Mouse (Mus musculus) heart, embryonic 11.5 days (tissue): ENCODE results near the gene 4933406M09Rik. TPM values are rescaled to one million over a fixed set of nuclear protein-coding genes. Genes with fewer than 3 reads are reported as not detected.

Experiments used
- ATAC-seq: fragments of 200-750 bp; cut with Nextera tagmentation; replicated peaks from 2 replicates; pipeline ENCODE4 v1.8.0; 2017; ENCODE audit warnings: moderate library complexity; ENCODE audit not compliant: insufficient number of reproducible peaks, low FRiP score, low TSS enrichment
- H3K27ac ChIP-seq: fragments of 300-500 bp; sonication (generic); 2 replicates; pipeline ENCODE4 v1.5.1; 2014; ENCODE audit warnings: mild to moderate bottlenecking, low read depth, low read length
- H3K27me3 ChIP-seq: fragments of 300-500 bp; sonication (generic); 2 replicates; pipeline ENCODE4 v1.6.1; 2014; ENCODE audit warnings: mild to moderate bottlenecking, low read length, mixed read lengths; ENCODE audit not compliant: control insufficient read depth, insufficient read depth
- H3K36me3 ChIP-seq: fragments of 300-500 bp; sonication (generic); 2 replicates; pipeline ENCODE4 v1.6.1; 2014; ENCODE audit warnings: mild to moderate bottlenecking, low read length, moderate library complexity, mixed read lengths; ENCODE audit not compliant: control insufficient read depth, insufficient read depth
- H3K4me1 ChIP-seq: fragments of 300-500 bp; sonication (generic); 2 replicates; pipeline ENCODE4 v1.6.1; 2014; ENCODE audit warnings: low read length; ENCODE audit not compliant: control insufficient read depth, insufficient read depth
- H3K4me2 ChIP-seq: fragments of 300-500 bp; sonication (generic); 2 replicates; pipeline ENCODE4 v1.6.1; 2014; ENCODE audit warnings: mild to moderate bottlenecking, moderate library complexity
- H3K4me3 ChIP-seq: fragments of 300-500 bp; sonication (generic); 2 replicates; pipeline ENCODE4 v1.5.1; 2014; ENCODE audit warnings: low read depth, low read length
- H3K9ac ChIP-seq: fragments of 300-500 bp; sonication (generic); 2 replicates; pipeline ENCODE4 v1.6.1; 2014; ENCODE audit warnings: mild to moderate bottlenecking, low read depth, low read length, moderate library complexity
- H3K9me3 ChIP-seq: fragments of 300-500 bp; sonication (generic); replicated peaks from 2 replicates; pipeline ENCODE4 v1.6.1; 2016; ENCODE audit warnings: low read length; ENCODE audit not compliant: control insufficient read depth
- WGBS: fragments of 180-500 bp; shearing (Covaris S2); extraction: QIAGEN DNeasy Blood & Tissue Kit; methylation state at CpG from one replicate; pipeline ENCODE4 v1.1.7; 2014; ENCODE audit not compliant: insufficient replicate concordance; 5-methylcytosine and 5-hydroxymethylcytosine counted together
- polyA plus RNA-seq: library from polyadenylated mRNA; unstranded; fragments of >200 nt; fragmentation: Nextera tagmentation; extraction: Ambion mirVana; gene quantifications from 2 replicates; pipeline ENCODE4 v1.2.1, GENCODE M21; 2014

Gene 4933406M09Rik
- polyA plus RNA-seq, 1 experiment from 2014 or later: not detected

- WGBS: under 1% methylated on average over 51 of the region's 54 CpGs
- Histone ChIP-seq H3K4me1 (peaks cover 33% of the 10 kb centered on the region), H3K27ac (peak overlapping the region; percentile 46; the same call in 1 of the 2 replicates), H3K27me3 (no peaks in the 10 kb centered on the region), H3K4me3 (peak overlapping the region; percentile 66), H3K9ac (peak overlapping the region; percentile 76), H3K36me3 (peaks cover 8% of the 10 kb centered on the region), H3K4me2 (peak overlapping the region; percentile 95), H3K9me3 (no peaks in the 10 kb centered on the region)
- ATAC-seq: peak; percentile 96
These were observed 41.5 kb upstream of the 4933406M09Rik start for GRCm38 (mm10) chr1:134344005-134344950.

- 73% methylated on average over 4 of the region's 4 CpGs for WGBS
- Histone ChIP-seq H3K27me3 (no peaks in the 10 kb centered on the region), H3K9me3 (no peaks in the 10 kb centered on the region), H3K27ac (no peak overlapping the region), H3K4me2 (peak overlapping the region; percentile 95), H3K36me3 (peaks cover 11% of the 10 kb centered on the region), H3K4me3 (no peak overlapping the region), H3K4me1 (peaks cover 29% of the 10 kb centered on the region), H3K9ac (no peak overlapping the region)
- no peak for ATAC-seq
These were observed 40.7 kb upstream of the 4933406M09Rik start for GRCm38 (mm10) chr1:134345075-134345474.

DNA sequence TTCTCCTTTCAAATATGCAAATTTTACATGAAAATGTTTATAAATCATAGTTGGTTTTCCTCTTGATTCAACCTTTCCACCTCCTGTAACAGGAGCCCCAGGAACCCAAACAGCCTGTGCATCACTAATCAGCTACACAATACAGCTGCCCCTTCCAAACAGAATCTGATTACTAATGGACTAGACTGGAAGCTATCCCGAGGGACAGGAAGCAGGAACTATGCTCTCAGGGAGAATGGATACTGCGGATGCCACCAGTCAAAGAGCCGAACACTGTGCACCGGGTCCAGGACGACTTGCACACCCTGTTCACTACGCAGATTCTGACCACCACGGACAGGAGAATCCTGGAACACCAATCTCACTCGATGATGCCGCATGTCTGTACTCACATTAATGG lies 37.9 kb upstream of the 4933406M09Rik start:
- Histone ChIP-seq H3K4me3 (no peak overlapping the region), H3K36me3 (peaks cover 22% of the 10 kb centered on the region), H3K9ac (no peak overlapping the region), H3K4me2 (no peak overlapping the region), H3K27ac (no peak overlapping the region), H3K4me1 (peaks cover 18% of the 10 kb centered on the region), H3K27me3 (no peaks in the 10 kb centered on the region), H3K9me3 (no peaks in the 10 kb centered on the region)
- WGBS: 79% methylated on average over 9 of the region's 9 CpGs
- no peak for ATAC-seq

DNA sequence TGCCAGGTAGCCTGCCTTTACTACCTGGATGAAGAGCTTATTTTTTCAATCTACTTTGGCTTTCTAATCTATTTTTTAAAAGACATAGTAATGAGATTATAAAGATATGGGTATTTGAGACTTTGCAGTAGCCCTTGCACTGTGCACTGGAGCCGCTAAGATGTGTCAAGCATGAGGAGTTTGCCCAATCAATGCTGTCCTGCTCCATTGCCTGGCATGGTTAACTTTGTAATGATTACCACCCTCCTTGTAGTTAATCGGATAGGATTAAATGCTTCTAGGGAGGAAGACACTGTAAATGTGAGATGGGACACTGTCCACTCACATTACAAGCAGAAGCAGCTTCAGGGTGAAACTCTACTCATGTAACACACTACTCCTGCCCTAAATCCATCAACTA lies 32.4 kb upstream of the 4933406M09Rik start:
- Histone ChIP-seq H3K4me3 (no peak overlapping the region), H3K9ac (no peak overlapping the region), H3K9me3 (no peaks in the 10 kb centered on the region), H3K36me3 (peaks cover 24% of the 10 kb centered on the region), H3K27me3 (no peaks in the 10 kb centered on the region), H3K4me1 (no peaks in the 10 kb centered on the region), H3K4me2 (no peak overlapping the region), H3K27ac (no peak overlapping the region)
- 90% methylated on average over 2 of the region's 2 CpGs for WGBS
- no peak for ATAC-seq

DNA sequence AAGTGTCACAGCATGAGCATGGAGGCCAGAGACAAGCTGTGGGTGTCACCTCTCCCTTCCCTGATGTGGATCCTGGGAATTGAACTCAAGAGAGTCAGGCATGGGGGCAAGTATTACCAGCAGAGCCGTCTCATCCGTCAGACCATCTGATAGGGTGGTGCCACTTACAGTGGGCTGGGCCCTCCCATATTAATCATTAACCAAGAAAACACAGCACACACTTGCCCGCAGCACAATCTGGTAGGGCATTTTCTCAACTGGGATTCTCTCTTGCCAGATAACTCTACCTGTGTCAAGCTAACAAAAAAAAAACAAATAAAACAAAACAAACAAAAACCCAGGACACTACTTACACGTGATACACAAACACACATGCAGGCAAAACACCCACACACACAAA lies 28.3 kb upstream of the 4933406M09Rik start:
- 84% methylated on average over 4 of the region's 4 CpGs for WGBS
- H3K4me2 ChIP-seq: no peak overlapping the region
- H3K4me3 ChIP-seq: no peak overlapping the region
- H3K4me1 ChIP-seq: peaks cover 3% of the 10 kb centered on the region; the same call in 1 of the 2 replicates
- H3K9ac ChIP-seq: no peak overlapping the region
- H3K36me3 ChIP-seq: peaks cover 21% of the 10 kb centered on the region
- H3K9me3 ChIP-seq: no peaks in the 10 kb centered on the region
- no peak overlapping the region for H3K27ac ChIP-seq
- H3K27me3 ChIP-seq: no peaks in the 10 kb centered on the region
- no peak for ATAC-seq

GRCm38 (mm10) chr1:134360656-134361055 lies 25.1 kb upstream of the 4933406M09Rik start:
- Histone ChIP-seq H3K4me1 (peaks cover 3% of the 10 kb centered on the region; the same call in 1 of the 2 replicates), H3K36me3 (peaks cover 13% of the 10 kb centered on the region), H3K4me3 (peak overlapping the region; percentile 93), H3K9me3 (no peaks in the 10 kb centered on the region), H3K4me2 (peak overlapping the region; percentile 84), H3K9ac (peak overlapping the region; percentile 93), H3K27ac (no peak overlapping the region), H3K27me3 (no peaks in the 10 kb centered on the region)
- ATAC-seq: no peak
- WGBS: 72% methylated on average over 7 of the region's 7 CpGs

DNA sequence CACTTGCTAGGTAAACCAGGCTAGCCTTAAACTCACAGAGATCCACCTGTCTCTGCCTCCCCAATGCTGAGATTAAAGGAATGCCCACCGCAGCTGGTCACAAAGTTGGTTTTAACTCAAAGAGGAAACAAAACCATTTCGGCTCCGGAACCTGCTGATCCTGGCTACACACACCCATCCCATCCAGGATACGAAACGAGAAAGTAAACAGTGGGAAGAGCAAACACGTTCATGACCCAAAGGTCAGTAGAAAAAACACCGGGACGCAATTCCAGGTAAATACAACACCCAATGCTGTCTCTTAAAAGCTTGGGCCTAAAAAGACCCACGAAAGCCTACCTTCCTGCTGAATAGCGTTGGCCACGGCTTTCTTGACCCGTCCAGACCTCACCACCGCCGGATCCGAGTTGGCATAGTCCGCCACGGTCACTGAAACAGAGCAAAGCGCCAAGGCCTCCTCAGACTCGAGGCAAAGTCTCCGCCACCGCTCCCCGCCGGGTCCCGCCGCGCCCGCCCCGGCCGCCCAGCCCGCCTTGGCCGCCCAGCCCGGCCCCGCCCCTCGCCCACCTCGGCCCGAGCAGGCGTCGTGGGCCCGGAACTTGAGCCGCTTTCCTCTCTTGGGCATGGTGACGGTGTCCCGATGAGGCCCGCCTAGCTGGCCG lies 24.4 kb upstream of the 4933406M09Rik start:
- Histone ChIP-seq H3K4me1 (peaks cover 3% of the 10 kb centered on the region; the same call in 1 of the 2 replicates), H3K36me3 (peaks cover 10% of the 10 kb centered on the region), H3K27ac (peak overlapping the region; percentile 71), H3K9ac (peak overlapping the region; percentile 93), H3K9me3 (no peaks in the 10 kb centered on the region), H3K27me3 (no peaks in the 10 kb centered on the region), H3K4me3 (peak overlapping the region; percentile 93), H3K4me2 (peak overlapping the region; percentile 84)
- ATAC-seq: peak; percentile 85
- WGBS: 1% methylated on average over 43 of the region's 44 CpGs

GRCm38 (mm10) chr1:134361857-134362212 lies 23.9 kb upstream of the 4933406M09Rik start, which contains the start of gene Tmem183a:
Tmem183a (minus strand) TSS chr1:134361979.
- H3K4me3 ChIP-seq: peak within 1 kb of the TSS; percentile 93

More at GRCm38 (mm10) chr1:134361857-134362212, 23.9 kb upstream of the 4933406M09Rik start, which contains the start of gene Tmem183a:
- ATAC-seq: peak; percentile 96
- peak within 1 kb of the TSS; percentile 93 for H3K9ac ChIP-seq
- H3K27me3 ChIP-seq: no peaks in the 10 kb centered on the region
- peaks cover 3% of the 10 kb centered on the region; the same call in 1 of the 2 replicates for H3K4me1 ChIP-seq
- H3K4me2 ChIP-seq: peak within 1 kb of the TSS; percentile 84
- H3K36me3 ChIP-seq: peaks cover 9% of the 10 kb centered on the region
- 0% methylated on average over 36 of the region's 38 CpGs for WGBS
- H3K27ac ChIP-seq: peak within 1 kb of the TSS; percentile 71
- no peaks in the 10 kb centered on the region for H3K9me3 ChIP-seq
